Mouse (Mus musculus) brown adipose tissue, adult 24 weeks (tissue): Measurements from ENCODE around the gene Eif6. TPM values are rescaled to one million over a fixed set of nuclear protein-coding genes. Genes with fewer than 3 reads are reported as not detected.

Experiments used
- H3K27ac ChIP-seq: fragments of 200-500 bp; replicated peaks from 2 replicates; pipeline ENCODE4 v1.5.1; 2012; ENCODE audit warnings: low read depth, mild to moderate bottlenecking, low read length
- H3K4me1 ChIP-seq: fragments of 200-500 bp; 2 replicates; pipeline ENCODE4 v1.6.1; 2012; ENCODE audit warnings: low read length, mixed read lengths; ENCODE audit not compliant: control insufficient read depth, insufficient read depth, insufficient read length
- H3K4me3 ChIP-seq: fragments of 200-500 bp; 2 replicates; pipeline ENCODE4 v1.5.1; 2012; ENCODE audit warnings: low read depth, mild to moderate bottlenecking, low read length, moderate library complexity; ENCODE audit not compliant: insufficient read depth
- polyA plus RNA-seq: library from polyadenylated mRNA; stranded (reverse); fragments of >200 nt; gene quantifications from 2 replicates; pipeline ENCODE4 v1.2.4, GENCODE M21; 2012; ENCODE audit not compliant: missing spikeins, insufficient read depth, insufficient read length

The Eif6 gene
- 48.6 and 64.7 TPM in 2 replicates for polyA plus RNA-seq

DNA sequence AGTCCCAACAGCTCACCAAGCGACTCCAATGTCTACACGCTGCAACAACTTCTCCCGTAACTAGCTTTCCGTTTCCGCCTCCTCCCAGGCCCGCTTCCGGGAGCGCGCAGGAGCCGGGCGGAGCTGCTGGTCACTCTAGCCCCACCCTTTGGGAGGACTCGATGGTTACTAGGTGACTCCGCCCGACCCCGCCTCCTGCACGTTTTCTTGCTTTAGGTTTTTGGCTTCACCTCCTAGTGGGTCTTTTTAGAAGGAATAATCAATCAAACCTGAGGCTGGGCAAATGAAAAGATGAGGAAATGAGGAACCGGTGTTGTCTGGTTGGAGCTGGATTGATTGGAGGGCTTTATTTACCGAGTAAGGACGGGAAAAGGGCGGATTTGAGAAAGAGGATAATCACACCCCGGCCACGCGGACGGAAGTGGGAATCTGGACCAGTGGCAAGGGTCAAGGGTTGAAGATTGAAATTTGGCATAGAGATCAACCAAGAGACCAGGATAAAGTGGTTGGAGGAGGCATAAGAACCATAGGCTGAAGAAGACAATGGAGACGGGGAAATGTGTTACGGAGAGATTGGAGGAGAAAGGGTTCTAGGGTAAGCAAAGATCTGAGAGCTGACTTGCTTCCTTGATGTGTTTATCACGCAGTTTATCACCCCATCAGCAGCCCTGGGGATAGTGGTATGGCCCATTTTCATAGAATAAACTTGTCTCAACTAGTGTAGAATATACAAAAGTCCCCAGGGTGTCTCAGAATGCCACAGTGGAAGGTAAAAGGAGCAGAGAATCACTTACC is at the start of gene Eif6:
Gene Eif6 (minus strand): TSS at position 296 of the 795 bp plus-strand sequence.
- H3K27ac ChIP-seq, result peak within 1 kb of the TSS; percentile 56
- no peaks in the 10 kb centered on the region for H3K4me1 ChIP-seq
- H3K4me3 ChIP-seq, result peak within 1 kb of the TSS; percentile 80

DNA sequence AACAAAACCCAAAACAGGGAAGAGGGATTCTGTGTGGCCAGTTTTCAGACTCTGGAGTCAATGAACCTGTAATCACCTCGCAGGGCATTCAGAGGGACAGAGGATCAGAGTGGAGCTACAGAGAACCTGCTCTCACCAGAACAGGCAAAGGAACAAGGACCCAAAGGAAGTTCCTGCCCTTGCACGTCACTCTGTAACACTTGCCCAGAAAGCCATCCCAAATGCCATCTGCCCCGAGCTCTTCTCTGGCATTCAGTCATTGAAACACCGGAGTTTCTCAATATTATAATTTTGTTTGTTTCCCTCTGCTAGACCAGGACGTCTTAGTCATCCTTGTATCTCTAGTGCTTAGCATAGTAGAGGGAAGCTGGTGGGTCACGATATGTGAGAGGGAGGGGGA is 46.9 kb upstream of the Eif6 start:
- H3K27ac ChIP-seq, result no peak overlapping the region
- no peak overlapping the region for H3K4me3 ChIP-seq
- no peaks in the 10 kb centered on the region for H3K4me1 ChIP-seq

DNA sequence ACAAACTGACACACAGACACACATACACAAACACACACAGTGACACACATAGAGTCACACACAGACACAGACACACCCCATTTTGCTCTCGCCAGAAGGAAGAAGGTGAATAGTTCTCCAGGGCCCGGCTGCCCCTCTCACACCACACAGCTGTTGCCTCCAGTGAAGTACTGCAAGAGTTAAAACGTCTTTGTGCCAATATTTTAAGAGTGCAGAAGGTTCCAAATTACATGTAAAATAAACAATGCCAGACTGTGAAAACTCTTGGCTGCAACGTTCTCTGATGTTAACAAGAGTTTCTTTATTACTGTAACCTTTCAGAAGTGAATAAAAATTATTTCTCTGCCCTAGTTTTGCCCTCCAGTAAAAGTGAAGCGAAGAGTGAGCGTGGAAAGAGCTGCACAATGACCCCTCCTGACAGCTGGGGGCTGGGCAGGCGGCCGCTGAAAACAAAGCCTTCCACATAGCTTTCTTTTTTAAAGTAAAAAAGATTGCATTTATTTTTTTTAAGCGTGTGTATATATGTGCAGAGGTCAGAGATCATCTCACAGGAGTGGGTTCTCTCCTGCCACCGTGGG is 46.3 kb upstream of the Eif6 start:
- Histone ChIP-seq H3K27ac (no peak overlapping the region), H3K4me3 (no peak overlapping the region), H3K4me1 (no peaks in the 10 kb centered on the region)

DNA sequence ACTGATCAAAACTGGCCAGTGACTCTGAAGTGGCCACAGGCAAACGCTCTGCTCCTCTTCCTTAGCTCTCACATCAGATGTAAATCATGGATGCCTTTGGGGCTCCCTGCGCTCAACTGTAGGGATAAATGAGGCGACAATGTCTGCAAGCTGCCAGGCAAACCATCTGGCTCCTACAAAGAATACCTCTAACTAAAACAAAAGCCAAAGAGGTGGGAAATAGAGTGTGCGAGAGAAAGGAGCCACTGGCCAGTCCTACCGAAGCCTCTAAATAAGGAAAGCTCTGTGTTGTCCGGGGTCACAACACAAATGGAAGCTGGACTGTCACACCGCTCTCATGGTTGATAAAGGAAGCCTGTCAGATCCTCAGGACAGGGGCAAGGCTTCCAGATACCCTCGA is 45.8 kb upstream of the Eif6 start:
- Histone ChIP-seq H3K4me3 (no peak overlapping the region), H3K4me1 (no peaks in the 10 kb centered on the region), H3K27ac (no peak overlapping the region)

DNA sequence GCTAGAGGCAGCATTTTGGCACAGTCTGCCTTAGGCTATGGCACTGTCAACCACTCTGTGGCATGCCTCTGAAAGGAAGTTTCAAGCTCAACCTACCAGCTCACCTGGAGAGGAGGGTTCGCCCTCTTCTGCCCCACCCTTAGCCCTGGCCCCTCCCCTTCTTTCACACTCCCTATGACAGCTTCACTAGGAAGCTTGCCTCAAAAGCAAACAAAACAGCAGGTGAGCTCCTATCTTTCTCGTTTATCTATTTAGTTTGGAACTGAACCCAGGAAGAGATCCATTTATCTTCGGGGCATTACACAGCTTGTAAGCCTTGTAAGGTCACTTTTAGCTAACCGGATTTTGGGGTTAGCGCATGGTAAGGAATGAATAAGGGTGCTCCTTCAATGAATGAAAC is 43.0 kb upstream of the Eif6 start:
- no peaks in the 10 kb centered on the region for H3K4me1 ChIP-seq
- no peak overlapping the region for H3K4me3 ChIP-seq

DNA sequence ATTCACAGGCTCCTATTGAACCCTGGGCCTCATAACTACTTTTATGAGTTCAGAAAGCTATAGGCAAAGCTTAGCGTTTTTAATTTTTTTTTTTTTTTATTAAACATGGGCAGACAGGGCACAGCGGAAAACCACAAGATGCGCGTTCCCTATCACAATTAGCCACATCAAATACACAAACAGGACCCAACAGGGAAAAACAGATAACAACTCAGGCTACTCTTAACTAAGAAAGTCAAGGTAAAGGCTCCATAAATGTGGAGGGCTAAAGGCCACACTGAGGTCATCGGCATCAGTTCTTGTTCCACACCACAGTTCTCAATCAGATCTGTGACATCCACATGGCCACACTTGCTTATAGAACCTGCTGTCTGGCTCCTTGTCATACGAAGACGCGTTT is 41.6 kb upstream of the Eif6 start:
- Histone ChIP-seq H3K4me3 (no peak overlapping the region), H3K27ac (no peak overlapping the region), H3K4me1 (no peaks in the 10 kb centered on the region)

More for the DNA sequence above, 43.0 kb upstream of the Eif6 start:
- no peak overlapping the region for H3K27ac ChIP-seq

DNA sequence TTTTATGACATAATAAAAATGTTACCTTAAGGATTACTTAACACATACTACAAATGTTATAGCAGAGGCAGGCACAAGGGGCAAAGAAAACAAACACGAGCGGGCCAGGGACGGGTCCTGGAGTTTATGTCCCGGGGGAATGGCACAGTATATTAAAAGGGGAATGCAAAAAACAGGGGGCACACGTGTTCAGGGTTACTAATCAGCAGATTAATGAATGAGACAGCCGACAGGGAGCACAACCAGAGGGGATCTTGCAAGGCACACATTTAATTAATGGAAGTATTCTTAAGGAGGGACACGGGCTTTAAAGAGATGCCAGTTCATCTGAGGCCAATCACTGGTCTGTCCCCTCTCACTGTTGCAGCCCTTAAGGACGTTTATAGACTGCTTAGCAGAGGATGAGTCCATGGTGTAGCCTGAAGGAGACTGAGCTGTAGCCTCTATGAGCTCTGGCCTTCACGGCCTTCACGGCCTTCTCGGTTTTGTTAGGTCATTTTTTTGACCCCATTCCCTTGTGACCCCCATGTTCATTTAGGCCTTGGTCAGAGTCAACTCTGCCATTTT is 36.7 kb upstream of the Eif6 start:
- no peaks in the 10 kb centered on the region for H3K4me1 ChIP-seq
- no peak overlapping the region for H3K4me3 ChIP-seq
- no peak overlapping the region for H3K27ac ChIP-seq

DNA sequence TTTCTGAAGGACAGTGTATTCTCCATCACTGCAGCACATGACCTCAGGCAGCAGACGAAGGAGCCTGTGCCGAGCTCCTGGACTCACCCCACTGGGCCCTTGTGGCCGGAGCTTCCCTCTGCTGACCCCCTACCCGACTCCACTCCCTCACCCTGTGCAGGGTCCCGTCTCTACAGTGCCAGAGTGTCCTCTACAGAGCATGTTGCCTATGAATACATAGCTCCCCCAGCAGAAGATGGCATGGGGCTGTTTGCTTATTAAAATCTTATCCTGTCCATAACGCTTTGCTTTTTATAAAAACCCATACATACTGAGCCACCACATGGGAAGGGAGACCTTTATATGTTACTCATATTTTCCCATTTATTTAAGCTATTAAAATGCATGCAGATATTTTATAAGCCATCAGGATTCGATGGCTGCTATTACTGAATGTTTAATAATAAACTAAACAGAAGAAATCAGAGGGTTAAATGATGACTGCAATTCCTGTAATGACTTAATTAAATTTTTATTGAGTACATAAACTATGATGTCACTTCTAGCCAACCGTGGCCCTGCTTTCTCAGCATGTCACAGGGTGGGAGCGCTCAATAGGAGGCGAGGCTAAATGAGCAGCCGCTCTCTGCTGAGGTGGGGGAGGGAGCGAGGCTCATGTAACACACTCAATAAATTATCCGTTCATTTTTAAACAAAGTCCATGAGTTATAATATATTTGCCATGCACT is 36.0 kb upstream of the Eif6 start:
- H3K4me1 ChIP-seq, result no peaks in the 10 kb centered on the region

DNA sequence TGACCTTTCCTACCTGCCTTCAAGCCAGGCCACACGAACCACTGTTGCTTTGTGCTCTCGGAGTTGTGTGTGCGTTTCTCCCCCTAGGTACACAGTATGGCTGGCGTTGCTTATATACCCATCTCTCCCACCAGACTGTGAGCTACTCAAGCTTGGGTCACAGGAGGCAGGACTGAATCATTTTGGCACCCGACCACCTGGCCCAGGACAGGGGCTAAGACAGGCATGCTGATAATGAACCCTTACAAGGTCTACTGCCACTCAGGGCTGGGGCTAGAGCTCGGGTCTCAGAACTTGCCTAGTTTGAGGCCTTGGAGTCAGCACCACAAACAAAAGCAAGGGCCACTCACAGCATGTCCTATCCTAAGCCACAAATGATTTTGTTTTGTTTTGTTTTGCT is 34.9 kb upstream of the Eif6 start:
- Histone ChIP-seq H3K4me3 (no peak overlapping the region), H3K27ac (no peak overlapping the region), H3K4me1 (no peaks in the 10 kb centered on the region)

More for the DNA sequence above, 36.0 kb upstream of the Eif6 start:
- Histone ChIP-seq H3K27ac (no peak overlapping the region), H3K4me3 (no peak overlapping the region)

DNA sequence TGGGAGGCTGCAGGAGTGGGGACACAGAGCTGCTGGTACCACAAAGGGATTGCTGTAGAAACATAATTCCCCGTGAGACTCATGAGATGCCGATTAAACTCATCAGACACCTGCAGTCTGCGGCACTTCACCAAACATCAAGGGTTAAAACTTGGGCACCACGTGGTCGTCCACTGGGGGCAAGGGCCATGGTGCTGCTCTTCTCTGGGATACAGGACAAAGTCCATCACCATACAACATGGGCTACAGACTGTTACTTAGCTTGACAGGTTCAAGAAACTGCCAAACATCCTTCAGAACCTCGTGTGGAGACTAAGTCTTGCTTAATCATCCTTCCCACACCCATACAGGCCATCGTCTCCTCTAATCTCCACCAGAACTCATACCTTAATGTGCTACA is 33.4 kb upstream of the Eif6 start:
- Histone ChIP-seq H3K4me3 (no peak overlapping the region), H3K4me1 (no peaks in the 10 kb centered on the region), H3K27ac (no peak overlapping the region)

DNA sequence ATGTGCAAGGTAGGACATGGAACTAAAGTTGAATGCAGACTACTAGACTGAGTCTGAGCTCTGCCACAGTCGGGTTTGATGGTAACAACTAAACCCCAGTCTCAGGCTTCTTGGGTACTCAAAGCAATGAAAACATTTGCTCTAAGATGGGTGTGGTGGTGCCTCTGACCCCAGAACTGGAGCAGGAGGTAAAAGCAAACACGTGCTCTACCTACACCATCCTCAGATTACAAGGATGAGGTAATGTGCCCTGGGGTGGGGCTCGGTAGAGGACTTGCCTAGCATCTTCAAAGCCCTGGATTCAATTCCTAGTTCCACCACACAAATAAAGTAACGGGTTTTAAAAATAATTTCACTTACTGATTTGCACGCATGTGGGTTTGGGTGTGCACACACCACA is 25.8 kb upstream of the Eif6 start:
- no peaks in the 10 kb centered on the region for H3K4me1 ChIP-seq
- no peak overlapping the region for H3K4me3 ChIP-seq
- H3K27ac ChIP-seq, result no peak overlapping the region

DNA sequence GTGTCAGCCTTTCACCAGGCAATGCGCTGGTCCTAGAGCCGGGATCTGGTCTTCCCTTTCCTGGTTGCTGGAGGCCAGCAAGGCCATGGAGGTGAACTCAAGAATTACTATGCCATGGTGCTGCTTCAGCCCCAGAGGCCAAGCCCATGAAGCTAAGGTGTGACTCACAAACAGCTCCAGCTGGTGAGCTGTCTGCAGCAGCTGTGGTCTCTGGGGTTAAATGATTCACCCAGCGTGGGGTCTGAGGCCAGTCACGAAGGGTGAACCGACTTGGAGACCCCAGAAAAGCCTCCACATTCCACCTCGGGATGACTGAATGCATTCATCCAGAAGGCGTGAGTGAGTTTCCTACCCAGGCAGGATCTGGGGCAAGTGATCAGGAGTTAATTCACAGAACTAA is 23.4 kb upstream of the Eif6 start:
- Histone ChIP-seq H3K27ac (no peak overlapping the region), H3K4me3 (no peak overlapping the region), H3K4me1 (no peaks in the 10 kb centered on the region)

DNA sequence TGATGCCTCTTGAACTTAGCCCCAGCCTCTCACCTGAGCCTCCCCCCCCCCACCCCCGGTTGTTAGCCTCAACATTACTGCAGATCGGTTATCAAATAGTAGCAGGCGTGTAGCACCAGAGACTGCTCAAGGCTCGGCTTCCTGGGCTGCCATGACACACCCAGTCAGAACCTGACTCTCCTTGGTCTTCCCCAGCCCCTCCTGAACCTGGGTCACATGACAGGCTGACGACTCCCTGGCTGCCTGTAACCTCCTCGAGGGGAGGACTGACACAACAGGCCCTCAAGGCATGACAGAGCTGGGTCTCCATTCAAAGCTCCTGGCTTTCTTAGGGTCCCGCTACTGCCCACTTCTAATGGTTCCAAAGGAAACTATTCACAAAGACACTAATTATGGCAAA is 22.7 kb upstream of the Eif6 start:
- H3K4me3 ChIP-seq, result no peak overlapping the region
- no peaks in the 10 kb centered on the region for H3K4me1 ChIP-seq
- H3K27ac ChIP-seq, result no peak overlapping the region

DNA sequence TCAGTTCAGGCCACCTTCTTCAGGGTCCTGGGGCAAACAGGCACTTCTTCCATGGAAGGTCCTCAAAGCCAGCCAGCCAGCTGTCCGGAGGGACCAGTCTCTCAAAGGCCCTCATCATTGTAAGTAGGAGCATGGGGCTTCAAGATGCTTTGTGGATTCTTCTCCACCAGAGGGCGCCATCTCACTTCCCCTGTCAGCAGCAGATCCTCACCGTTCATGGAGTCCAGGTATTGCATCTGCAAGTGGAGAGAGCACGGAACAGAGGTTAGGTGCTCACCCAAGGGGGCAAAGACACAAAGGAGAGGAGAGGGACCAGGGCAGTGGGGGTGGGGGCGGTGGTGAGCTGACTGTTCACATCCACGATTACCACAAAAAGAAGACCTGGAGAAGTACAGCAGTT is 21.6 kb upstream of the Eif6 start:
- Histone ChIP-seq H3K4me1 (no peaks in the 10 kb centered on the region), H3K4me3 (no peak overlapping the region), H3K27ac (no peak overlapping the region)

DNA sequence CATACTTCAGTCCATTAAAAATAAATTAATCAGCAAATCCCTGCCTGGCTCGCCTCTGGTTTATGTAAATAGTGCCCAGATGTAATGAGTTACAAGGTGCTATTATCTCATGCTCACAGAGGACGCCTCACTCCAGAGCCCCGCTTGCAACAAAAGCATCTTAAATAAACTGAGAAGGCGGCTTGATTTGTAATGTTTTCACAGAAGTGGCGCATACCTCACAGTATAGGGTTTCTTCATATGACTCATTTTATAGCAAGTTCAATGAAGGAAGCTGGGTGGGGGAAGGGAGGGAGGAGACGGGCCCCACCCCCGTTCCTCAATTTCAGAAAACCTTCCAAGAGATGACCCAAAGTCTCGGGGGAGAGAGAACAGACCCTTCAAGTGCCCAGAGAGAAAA is 20.2 kb upstream of the Eif6 start:
- Histone ChIP-seq H3K4me3 (no peak overlapping the region), H3K4me1 (no peaks in the 10 kb centered on the region), H3K27ac (no peak overlapping the region)
